Mouse (Mus musculus): ENCODE measurements around the gene Orai1. TPM values are rescaled to one million over a fixed set of nuclear protein-coding genes. Genes with fewer than 3 reads are reported as not detected.

The Orai1 gene
- total RNA-seq, 2 experiments from 2014 or later = 35.9 to 39.1 TPM

DNA sequence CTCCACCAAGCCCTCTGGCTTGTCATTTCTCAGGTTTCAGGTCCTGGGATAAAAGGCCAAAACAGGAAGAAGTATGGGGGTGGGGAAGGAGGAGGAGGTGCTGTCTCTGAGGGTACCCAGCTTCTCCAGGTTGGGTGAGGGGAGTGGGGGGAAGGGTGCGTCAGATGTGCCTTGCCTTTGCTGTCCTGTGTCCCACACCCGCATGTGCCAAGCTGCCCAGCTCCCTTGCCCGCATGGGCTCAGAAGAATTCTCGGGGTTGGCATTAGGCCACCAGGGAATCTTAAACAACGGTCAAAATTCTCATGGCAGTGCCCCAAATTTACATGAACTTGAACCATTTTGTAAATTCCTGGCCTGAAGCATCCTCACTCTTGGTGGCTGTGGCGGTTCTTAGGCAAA lies 11.5 kb downstream of the Orai1 start:
- DNase-seq = no peak
- intact Hi-C loops (cut with DNase I) = no loop called here

DNA sequence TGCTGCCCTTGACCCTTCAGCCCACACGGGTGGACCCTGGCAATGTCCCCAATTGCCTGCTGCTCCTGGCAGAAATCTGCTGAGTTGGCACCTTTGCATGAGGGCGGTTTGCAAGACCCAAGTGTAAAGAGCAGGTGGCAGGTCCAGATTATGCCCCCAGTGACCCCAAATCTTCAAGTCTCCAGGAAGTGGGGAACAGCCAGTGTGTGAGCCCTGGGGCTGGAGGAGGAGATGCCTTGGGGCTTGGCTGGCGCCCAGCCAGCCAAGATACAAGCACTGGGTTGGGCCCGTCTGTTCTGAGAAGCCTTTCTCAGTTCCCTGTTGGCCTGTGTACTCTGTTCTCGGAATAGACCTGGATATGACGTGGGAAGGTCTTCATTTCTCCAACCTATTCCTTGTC lies 12.6 kb downstream of the Orai1 start:
- DNase-seq = no peak
- intact Hi-C loops (cut with DNase I) = no loop called here

DNA sequence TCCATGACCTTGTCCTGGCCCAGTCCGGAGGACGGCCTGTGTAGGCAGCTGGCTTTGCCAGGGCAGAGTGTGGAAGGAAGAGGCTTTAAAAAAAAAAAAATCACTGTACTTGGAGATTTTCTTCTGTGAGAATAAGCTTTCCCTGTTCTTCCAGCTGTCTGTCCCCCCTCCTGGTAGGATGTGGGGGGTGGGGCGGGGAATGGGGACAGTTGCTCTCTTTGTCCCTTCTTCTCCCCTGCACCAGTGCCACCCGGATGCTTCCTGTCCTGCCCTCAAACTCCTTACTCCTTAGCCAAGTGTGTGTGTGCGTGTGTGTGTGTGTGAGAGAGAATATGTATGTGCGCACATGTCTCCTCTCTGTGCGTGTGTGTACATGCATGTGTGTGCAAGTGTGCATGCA lies 14.9 kb downstream of the Orai1 start:
- intact Hi-C loops (cut with DNase I) = no loop called here
- DNase-seq = no peak

DNA sequence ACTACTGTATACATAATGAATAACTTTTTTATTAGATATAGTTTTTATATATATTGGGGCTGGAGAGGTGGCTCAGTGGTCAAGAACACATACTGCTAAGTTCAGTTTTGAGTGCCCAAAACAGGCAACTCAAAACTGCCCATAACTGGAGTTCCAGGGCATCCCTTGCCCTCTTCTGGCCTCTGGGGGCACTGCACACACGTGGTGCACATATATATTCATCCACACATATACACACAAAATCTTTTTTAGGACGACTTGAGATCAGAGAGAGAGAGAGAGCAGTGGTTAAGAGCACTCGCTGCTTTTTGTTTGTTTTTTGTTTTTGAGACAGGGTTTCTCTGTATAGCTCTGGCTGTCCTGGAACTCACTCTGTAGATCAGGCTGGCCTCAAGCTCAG lies 16.4 kb downstream of the Orai1 start:
- intact Hi-C loops (cut with DNase I) = no loop called here
- no peak for DNase-seq

DNA sequence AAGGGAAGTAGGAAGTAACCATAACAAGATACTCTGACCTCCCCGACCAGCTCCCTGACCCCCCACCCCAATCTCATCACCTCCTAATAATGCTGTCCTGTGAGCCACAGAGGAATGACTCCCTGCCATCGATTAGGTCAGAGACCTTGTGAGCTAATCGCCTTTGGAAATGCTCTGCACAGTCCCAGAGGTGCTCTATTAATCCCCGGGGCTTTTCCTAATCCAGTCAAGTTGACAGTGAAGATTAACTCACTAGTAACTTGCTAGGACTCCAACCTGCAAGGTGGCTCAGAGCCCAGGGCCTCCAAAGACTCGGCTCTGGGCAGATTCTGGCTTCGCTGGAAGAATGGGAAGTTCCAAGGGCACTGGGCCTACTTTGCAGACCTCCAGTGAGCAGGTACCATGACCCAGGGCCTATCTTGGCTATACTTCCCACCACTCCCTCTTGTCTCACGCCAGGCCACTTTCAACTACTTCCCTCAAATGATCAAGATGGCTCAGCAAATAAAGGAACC lies 18.8 kb downstream of the Orai1 start:
- DNase-seq = no peak
- intact Hi-C loops (cut with DNase I) = no loop called here

DNA sequence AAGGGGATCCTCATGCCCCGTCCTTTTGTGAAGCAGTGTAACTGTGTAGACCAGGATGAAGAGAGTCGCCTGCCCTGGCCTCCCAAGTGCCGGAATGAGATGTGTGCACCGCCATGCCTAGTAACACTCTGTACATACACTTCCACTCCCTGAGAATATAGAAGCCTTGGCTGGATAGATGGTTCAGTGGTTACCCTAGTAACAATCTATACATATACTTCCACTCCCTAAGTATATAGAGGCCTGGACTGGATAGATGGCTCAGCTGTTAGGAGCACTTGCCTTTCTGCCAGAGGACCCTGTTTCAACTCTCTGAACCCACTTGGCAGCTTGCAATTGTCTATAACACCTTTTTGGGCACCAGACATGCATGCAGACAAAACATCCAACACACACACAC lies 20.2 kb downstream of the Orai1 start:
- no peak for DNase-seq
- intact Hi-C loops (cut with DNase I) = no loop called here

DNA sequence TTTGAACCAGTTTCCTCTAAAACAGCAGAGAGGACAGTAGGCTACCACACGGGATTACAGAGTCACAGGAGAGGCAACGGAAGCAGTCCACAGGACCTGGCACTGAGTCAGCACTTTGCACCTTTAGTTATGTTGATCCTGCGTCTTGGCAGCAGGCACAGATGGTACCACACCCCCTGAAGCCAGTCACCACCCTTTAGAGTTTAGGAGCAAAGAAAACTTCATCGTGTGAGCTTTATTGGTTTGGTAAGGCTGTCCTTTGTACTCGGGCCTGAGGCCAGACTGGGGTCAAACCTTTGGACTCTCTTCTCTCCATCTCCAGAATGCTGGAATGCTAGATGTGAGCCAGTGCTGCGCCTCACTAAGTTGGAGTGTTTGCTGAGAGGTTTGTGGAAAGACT lies 20.7 kb downstream of the Orai1 start:
- no peak for DNase-seq
- intact Hi-C loops (cut with DNase I) = no loop called here

DNA sequence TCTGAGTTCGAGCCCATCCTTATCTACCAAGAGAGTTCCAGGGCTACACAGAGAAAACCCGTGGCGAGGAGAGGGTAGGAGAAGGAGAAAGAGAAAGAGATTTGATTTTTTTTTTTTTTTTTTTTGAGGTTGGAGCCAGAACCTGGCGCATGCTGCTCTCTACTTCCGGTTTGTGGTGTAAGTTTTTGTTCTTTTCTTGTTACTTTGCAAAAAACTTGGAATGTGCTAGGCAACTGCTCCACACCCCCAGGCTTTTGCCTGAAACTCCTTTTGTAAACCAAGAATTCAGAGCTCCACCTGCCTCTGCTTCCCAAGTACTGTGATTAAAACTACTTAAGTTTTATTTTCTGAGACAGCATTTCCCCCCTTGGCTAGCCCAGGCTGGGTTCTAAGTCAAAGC lies 23.2 kb downstream of the Orai1 start:
- no peak for DNase-seq
- intact Hi-C loops (cut with DNase I) = no loop called here

DNA sequence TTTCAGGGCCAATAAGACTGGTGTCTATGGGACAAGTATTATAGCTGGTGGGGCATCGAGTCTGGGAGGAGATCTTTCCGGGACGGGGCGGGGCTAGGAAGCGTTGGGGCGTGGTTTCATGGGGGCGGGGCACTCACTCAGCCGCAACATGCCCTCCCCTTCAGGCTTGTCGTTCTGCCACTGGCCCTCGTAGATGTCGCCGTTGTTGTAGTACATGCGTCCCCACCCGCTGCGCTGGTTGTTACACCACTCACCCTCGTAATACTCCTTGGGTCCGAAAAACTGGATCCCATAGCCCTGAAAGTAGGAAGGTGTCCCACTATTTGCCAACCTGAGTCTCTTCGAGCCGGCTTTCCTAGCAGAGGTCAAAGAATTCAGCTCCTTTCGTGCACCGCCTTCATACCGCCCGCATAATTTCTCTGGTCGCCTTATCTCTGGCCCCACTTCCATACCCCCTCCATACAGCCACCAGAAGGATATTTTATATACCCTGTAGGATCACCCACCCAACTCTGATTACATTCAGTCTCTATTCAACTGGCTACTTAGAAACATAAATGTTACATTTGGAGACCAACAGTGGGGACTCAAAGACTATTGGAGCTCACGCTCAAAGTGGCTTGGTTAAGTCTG lies 24.4 kb downstream of the Orai1 start:
- peak; percentile 76 to 80 for DNase-seq
- intact Hi-C loops (cut with DNase I) = no loop called here

DNA sequence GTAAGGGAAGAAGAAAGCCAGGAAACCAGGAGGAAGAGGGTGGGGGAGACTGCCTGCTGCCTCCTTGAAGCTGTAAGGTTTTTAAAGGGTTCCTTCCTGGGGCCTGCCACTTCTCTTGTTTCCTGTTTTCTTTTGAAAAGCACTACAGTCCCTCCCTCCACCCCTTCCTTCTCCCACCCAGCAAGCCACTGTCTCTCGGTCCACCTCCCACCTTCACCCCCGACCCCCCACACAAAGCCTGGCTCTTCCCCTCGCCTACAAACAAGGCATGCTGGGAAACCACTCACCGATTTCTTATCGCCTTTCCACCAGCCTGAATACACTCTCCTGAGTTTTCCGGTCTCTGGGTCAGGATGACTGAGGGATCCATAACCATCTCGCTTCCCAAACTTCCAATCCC lies 25.9 kb downstream of the Orai1 start:
- DNase-seq = no peak
- intact Hi-C loops (cut with DNase I) = no loop called here

DNA sequence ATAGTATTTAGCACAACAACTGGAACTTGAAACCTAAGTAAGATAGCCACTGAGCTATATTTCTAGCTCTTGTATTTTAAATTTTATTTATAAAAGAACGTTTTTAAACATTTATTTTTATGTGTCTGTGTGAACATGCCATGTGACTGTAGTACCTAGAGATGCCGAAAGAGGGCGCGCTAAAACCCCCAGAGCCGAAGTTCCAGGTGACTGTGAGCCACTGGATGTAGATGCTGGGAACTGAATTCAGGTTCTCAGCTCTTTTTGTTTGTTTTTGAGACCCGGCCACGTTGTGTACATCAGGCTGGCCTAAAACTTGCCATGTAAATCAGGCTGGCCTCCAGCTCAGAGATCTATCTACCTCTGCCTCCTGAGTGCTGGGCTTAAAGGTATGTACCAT lies 29.0 kb downstream of the Orai1 start:
- DNase-seq = no peak
- intact Hi-C loops (cut with DNase I) = no loop called here

DNA sequence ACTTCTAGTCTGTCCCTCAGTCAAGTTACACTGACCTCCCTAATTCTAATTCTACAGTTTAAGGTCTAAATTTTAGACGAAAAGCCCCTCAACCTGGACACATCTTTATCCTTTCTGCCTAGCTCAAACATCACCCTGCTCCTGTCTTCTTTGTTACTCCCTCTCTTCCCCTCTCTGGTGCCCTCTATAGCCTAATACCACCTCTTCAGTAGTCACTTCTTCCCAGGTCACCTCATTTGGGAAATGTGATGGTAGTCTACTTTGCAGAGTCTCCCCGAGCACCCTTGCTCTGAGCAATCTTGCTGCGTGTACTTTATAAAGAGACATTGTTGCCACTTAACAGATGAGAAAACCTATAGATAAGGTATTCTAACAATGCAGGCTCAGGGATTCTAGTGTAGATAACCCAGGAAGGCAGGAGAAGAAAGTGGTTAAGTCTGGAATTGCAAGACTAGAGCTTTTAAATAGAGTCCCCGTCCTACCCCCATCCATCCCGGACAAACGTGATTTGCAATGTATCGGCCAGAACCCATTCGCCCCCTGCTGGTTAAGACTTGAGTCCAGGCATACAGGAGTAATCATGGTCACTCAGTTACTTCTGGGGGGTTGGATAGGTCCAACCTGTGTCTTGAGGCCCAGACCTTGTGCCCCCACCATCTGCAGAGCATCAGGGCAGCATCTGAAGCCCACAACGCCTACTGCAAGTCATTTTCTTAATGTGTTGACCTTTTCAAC lies 30.9 kb downstream of the Orai1 start:
- intact Hi-C loops (cut with DNase I) = loop anchor here (1.0 to 5.0 kb wide), 3 partner anchors 32 to 118 kb away; no protein-coding TSS in a partner anchor
- peak in 1 of 2 experiments; percentile 63 for DNase-seq

DNA sequence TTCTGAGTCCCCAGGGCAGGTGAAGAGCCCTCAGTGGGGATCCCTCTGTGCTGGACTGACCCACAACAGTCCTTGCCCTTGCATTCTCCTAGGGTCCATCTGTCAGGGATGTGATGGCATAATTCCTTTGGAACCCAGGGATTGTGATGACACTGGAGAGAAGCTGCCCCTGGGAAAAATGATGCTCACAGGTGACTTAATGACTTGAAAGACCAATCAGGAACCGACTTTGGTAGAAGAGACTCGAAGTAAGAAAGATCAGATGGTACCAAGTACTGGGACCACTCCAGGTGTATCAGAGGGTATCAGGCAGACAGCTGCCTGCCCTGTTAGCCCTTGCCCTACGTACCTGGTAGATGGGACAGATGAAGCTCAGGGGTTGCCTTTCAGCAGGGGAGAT lies 32.0 kb downstream of the Orai1 start, which contains the start of gene Morn3:
Morn3 (minus strand) TSS at position 101 of the 400 bp plus-strand sequence.
- intact Hi-C loops (cut with DNase I) = loop anchor here (1.0 to 5.0 kb wide), 3 partner anchors 34 to 120 kb away; no protein-coding TSS in a partner anchor
- no peak for DNase-seq

DNA sequence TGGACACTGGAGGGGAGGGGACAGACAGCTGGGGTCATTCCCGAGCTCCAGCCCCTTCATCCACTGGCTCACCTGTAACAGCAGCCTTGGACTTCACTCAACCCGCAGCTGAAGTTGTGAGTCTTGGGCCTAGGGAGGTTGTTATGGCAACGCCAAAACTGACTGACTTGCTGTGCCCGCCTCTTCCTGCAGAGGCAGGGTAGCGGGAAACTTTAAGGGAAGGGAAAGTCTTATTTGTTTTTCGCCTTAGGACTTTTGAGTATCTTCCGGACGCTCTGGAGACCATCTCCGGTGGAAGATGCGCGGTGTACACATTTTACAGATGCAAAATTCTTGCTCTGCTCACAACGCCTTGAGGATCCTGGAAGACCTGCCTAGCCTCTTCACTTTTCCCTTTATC lies 34.4 kb downstream of the Orai1 start:
- intact Hi-C loops (cut with DNase I) = loop anchor here (5.0 kb wide), 1 partner anchor 122 kb away; no protein-coding TSS in a partner anchor
- no peak for DNase-seq

DNA sequence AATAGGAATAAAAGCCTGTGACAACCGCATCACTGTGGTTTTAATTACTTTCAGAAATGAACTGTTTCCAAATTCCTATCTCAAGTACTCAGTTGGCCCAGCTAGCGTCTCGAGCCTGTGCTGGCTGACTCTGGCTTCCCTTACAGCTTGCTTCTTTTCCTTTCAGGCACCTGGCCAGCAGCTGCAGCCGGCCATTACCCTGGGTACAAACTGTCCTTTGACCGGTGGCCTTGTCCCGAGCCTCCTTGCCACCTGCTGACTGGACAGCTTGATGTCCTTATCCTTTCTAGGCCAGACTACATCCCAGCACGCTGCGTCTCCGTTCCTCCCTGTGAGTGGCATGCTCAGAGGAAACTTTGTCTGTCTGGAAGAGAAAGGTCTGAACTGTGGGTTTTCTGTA lies 36.0 kb downstream of the Orai1 start:
- intact Hi-C loops (cut with DNase I) = no loop called here
- peak in 1 of 2 experiments; percentile 69 for DNase-seq

DNA sequence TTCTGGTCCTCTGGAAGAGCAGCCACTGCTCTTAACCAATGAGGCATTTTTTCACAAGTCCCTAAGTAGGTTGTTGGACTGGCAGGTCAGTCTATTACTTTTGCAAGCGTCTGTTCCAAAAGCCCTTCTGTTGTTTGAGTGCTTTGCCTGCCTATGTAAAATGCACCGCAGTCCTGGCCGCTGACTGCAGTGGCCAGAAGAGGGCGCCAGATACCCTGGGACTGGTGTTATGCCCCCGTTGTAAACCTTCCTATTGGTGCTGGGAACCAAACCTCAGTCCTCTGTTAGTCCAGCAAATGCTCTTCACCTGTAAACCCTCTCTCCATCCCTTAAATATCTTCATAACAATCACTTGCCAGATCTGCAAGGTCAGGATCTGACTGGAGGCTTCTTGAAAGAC lies 36.9 kb downstream of the Orai1 start:
- intact Hi-C loops (cut with DNase I) = no loop called here
- DNase-seq = no peak

DNA sequence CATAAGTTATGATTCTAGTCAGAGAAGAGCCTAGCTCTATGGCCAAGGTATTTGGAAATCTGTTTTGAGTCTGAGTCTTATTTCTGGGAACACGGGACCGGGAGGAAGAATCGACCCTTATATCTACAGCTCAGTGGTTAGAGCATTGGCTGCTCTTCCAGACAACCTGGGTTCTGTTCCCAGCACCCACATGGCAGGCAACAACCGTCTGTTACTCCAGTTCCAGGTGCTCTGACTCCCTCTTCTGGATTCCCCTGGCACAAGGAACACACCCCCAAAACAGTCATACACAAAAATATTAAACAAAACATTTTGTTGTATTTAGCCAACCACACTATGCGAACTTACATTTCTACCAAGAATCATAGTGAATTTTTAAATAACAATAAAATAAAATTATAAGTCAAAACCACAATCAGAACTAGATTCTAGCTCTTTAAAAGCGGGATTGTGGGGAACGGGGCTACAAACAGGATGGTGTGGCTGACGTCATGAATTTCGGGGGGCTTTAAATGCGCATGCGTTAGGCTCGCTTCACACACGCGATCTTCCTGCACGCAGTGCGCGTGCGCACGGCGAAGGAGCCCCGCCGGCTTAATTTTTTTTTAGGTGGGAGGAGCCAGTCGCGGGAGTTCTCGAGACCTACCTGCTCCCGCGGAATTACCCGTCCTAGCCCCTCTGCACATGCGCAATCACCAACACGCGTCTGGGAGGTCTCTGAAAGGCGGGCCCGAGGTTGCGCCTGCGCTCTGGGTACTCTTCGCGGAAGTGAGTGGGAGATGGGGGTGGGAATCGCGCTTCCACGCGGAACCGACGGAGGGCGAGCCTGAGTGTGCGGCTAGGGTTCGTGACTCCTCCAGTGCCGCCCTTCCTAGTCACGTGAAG lies 42.7 kb downstream of the Orai1 start:
- DNase-seq = peak; percentile 96 to 99
- intact Hi-C loops (cut with DNase I) = no loop called here

DNA sequence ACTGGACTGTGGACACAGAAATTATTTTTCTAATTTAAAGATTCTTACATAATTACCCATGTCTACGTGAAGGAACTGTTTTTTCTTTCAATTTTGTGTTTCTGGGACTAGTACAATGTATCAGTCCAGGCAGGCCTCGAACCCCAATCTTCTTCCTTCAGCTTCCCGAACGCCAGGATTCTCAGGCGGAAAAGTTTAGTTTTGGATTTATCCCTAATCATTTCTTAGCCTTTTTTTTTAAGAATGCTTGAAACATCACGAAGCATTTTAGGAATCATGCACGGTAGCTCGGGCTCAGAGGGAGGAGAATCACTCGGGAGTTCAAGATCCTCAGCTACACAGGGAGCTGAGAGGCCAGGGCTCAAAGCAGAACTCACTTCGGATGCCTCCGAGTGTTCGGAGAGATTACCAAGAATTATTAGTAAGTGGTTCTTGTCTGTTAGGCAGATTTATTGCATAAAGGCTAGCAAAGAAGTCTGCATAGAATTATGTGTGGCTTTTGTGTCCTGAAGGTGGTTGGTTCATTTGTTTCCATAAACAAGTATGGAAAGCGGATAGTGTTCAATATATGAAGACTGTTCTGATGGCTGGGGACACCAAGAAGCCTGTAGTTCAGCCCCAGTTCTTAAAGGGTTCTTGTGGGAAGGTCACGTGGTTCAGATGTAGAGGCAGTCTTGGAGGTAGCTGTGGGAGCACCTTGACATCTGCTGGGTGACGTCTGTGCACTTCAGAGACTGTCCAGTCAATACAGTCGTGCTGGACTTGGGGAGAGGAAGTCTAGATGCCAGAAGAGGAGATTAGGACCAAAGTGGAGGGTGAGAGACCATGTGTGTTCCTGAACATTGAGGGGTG lies 43.6 kb downstream of the Orai1 start:
- DNase-seq = no peak
- intact Hi-C loops (cut with DNase I) = no loop called here

DNA sequence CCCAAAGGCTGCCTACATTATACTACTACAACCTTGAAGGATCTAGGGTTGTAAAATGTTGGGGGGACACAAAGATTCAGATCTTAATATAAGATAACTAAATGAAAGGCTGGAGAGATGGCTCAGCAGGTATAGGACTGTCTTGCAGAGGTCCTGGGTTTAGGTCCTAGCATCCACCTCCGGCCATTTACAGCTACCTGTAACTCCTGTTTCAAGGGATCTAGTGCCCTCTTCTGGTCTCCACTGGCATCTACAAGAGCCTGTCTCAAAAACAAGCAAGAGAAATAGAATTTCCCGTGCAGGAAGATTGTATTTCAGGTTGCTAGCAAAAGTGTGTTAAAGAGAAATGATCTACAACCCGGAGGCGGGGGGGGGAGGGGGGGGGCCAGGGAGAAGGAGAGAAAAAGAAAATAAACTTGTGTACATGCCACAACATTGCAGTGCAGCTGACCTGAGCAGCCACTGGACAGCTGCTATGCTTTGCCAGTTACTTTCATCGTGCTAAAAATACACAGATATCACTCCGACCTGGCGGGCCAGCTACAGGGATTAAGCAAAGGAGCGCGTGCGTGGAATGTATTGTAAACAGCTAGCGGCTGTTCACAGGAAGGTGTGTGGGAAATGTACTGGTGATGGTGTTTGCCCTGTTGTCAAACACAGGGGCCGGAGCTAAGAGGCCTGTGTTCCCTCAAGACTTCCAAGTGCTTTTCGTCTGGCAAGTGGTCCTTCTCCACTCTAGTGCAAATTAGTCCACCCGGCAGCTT lies 45.1 kb downstream of the Orai1 start:
- intact Hi-C loops (cut with DNase I) = no loop called here

More for the DNA sequence above, 45.1 kb downstream of the Orai1 start:
- no peak for DNase-seq
